Mouse (Mus musculus) left cerebral cortex, adult 9 months (tissue): ENCODE measurements around the gene Abce1.

Experiments
- DNase-seq, 2 experiments: peaks; one replicate each; pipeline ENCODE4 v3.0.0; 2022; ENCODE audit warnings: low spot score in 2 of 2

Abce1 gene

GRCm38 (mm10) chr8:79639586-79640451, 71.7 kb downstream of the Abce1 start, which contains the start of gene Otud4:
Otud4 (plus strand) TSS chr8:79639618.
- DNase-seq: peak; percentile 13 to 48

GRCm38 (mm10) chr8:79638707-79639549, 72.6 kb downstream of the Abce1 start:
- peak; percentile 97 to 99 for DNase-seq

GRCm38 (mm10) chr8:79638001-79638706, 73.4 kb downstream of the Abce1 start:
- no peak for DNase-seq

- DNase-seq: no peak
These were observed 74.3 kb downstream of the Abce1 start for GRCm38 (mm10) chr8:79637237-79637636.

GRCm38 (mm10) chr8:79636151-79636550, 75.4 kb downstream of the Abce1 start:
- DNase-seq: no peak

GRCm38 (mm10) chr8:79635491-79635890, 76.0 kb downstream of the Abce1 start:
- no peak for DNase-seq
